Mouse (Mus musculus) thymus, adult 2 months (tissue): ENCODE results near the gene Ogn.

Experiments
- CTCF ChIP-seq: fragments of 200-500 bp; IDR thresholded peaks from 2 replicates; pipeline ENCODE4 v1.5.1; 2012; ENCODE audit warnings: mild to moderate bottlenecking, control low read depth, low read length, moderate library complexity, borderline replicate concordance; ENCODE audit not compliant: control insufficient read depth, poor library complexity, insufficient read depth; ENCODE audit errors: extremely low read depth
- POLR2A ChIP-seq: fragments of 200-500 bp; IDR thresholded peaks from 2 replicates; pipeline ENCODE4 v1.6.1; 2012; ENCODE audit warnings: mild to moderate bottlenecking, low read length, control low read depth, moderate library complexity; ENCODE audit not compliant: control insufficient read depth, poor library complexity, insufficient read depth; ENCODE audit errors: extremely low read depth

GRCm38 (mm10) chr13:49559185-49559584 lies 48.7 kb upstream of the Ogn start:
- TF ChIP-seq CTCF (no peak), POLR2A (no peak)
